Mouse (Mus musculus): ENCODE measurements at regions not wholly inside any gene's neighbourhood (a gene's known extent, or its start where the extent isn't known, plus 50 kb on each side); places are given as distances from the start of the nearest gene placed in this dataset.

GRCm38 (mm10) chr4:31421386-31421785 lies 542.5 kb upstream of the Map3k7 start:
- no peak overlapping the region for H3K9ac ChIP-seq (replicated peaks; ENCODE audit: low read depth)
- no peak for ATAC-seq
- no peak for TF ChIP-seq EP300 (IDR thresholded peaks at IDR 0.05)
- TF ChIP-seq CTCF (IDR thresholded peaks at IDR 0.05) = no peak
- no peaks in the 10 kb centered on the region for H3K9me3 ChIP-seq (ENCODE audit: low read length)
- no peak overlapping the region for H3K27ac ChIP-seq (ENCODE audit: low read length)
- H3K36me3 ChIP-seq (ENCODE audit: insufficient read depth, low read length) = no peaks in the 10 kb centered on the region
- WGBS = 63% methylated on average over 5 of the region's 5 CpGs
- H3K4me1 ChIP-seq (ENCODE audit: insufficient read depth, low read depth, low read length) = no peaks in the 10 kb centered on the region
- no peak for DNase-seq (ENCODE audit: low spot score)
- H3K4me3 ChIP-seq (ENCODE audit: low read depth, low read length) = no peak overlapping the region
- H3K27me3 ChIP-seq (replicated peaks; ENCODE audit: insufficient read depth, low read length) = no peaks in the 10 kb centered on the region
- H3K4me2 ChIP-seq (replicated peaks; ENCODE audit: low read depth, low read length) = no peak overlapping the region

DNA sequence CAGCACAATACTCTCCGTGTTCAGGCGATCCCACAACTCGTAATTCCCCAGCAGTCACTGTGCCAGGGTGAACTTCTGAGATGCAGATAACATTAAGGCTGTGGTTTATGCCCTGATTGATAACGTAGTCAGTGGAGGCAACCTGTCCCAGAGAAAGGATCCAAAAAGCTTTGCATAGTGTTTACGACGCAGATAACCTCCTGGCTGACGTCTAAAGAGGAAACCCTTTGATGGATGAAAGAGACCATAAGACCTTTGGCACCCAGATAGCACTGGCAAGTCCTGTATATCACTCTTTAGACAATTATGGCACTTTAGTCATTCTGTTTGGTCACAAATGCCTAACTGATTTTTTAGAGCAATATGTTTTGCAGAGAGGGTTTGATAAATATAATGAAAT lies 538.8 kb upstream of the Map3k7 start:
- 39% methylated on average over 7 of the region's 7 CpGs for WGBS
- no peaks in the 10 kb centered on the region for H3K36me3 ChIP-seq (ENCODE audit: insufficient read depth, low read length)
- no peak for TF ChIP-seq CTCF (IDR thresholded peaks at IDR 0.05)
- TF ChIP-seq EP300 (IDR thresholded peaks at IDR 0.05) = no peak
- DNase-seq (ENCODE audit: low spot score) (no peak), ATAC-seq (no peak)
- no peaks in the 10 kb centered on the region for H3K4me1 ChIP-seq (ENCODE audit: insufficient read depth, low read depth, low read length)
- H3K4me2 ChIP-seq (replicated peaks; ENCODE audit: low read depth, low read length) = no peak overlapping the region
- no peaks in the 10 kb centered on the region for H3K9me3 ChIP-seq (ENCODE audit: low read length)
- H3K9ac ChIP-seq (replicated peaks; ENCODE audit: low read depth) = no peak overlapping the region
- no peak overlapping the region for H3K27ac ChIP-seq (ENCODE audit: low read length)
- no peak overlapping the region for H3K4me3 ChIP-seq (ENCODE audit: low read depth, low read length)
- no peaks in the 10 kb centered on the region for H3K27me3 ChIP-seq (replicated peaks; ENCODE audit: insufficient read depth, low read length)

DNA sequence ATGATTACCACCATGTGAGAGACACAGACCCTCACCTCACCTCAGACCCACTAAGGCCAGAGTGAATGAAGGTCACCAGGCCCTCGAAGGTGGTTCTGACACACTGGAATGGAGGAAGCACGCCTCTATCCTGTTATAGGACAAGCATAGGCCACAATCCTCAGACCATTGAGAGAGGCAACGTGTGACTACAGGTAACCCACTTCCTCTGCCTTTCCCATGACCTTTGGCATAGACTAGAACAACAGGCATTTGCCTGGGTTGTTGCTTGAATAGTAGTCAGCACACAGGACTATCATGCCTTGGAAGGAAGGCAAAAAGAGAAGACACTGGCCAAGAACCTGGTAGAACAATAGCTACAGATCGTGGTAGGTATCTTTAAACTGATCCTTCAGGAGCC lies 538.2 kb upstream of the Map3k7 start:
- no peak overlapping the region for H3K27ac ChIP-seq (ENCODE audit: low read length)

GRCm38 (mm10) chr4:31426169-31427030 lies 537.5 kb upstream of the Map3k7 start:
- H3K9me3 ChIP-seq (ENCODE audit: low read length) = no peaks in the 10 kb centered on the region
- 27% methylated on average over 7 of the region's 7 CpGs for WGBS
- TF ChIP-seq EP300 (IDR thresholded peaks at IDR 0.05) = no peak
- TF ChIP-seq CTCF (IDR thresholded peaks at IDR 0.05) = no peak
- no peak overlapping the region for H3K4me3 ChIP-seq (ENCODE audit: low read depth, low read length)
- no peak overlapping the region for H3K27ac ChIP-seq (ENCODE audit: low read length)
- H3K4me2 ChIP-seq (replicated peaks; ENCODE audit: low read depth, low read length) = no peak overlapping the region
- H3K36me3 ChIP-seq (ENCODE audit: insufficient read depth, low read length) = no peaks in the 10 kb centered on the region
- ATAC-seq (no peak), DNase-seq (ENCODE audit: low spot score) (no peak)
- H3K9ac ChIP-seq (replicated peaks; ENCODE audit: low read depth) = no peak overlapping the region
- H3K4me1 ChIP-seq (ENCODE audit: insufficient read depth, low read depth, low read length) = no peaks in the 10 kb centered on the region
- no peaks in the 10 kb centered on the region for H3K27me3 ChIP-seq (replicated peaks; ENCODE audit: insufficient read depth, low read length)

More for the DNA sequence above, 538.2 kb upstream of the Map3k7 start:
- 60% methylated on average over 4 of the region's 4 CpGs for WGBS
- TF ChIP-seq CTCF (IDR thresholded peaks at IDR 0.05) (no peak), EP300 (IDR thresholded peaks at IDR 0.05) (no peak)
- Histone ChIP-seq H3K9ac (replicated peaks; ENCODE audit: low read depth) (no peak overlapping the region), H3K27me3 (replicated peaks; ENCODE audit: insufficient read depth, low read length) (no peaks in the 10 kb centered on the region), H3K4me3 (ENCODE audit: low read depth, low read length) (no peak overlapping the region), H3K4me1 (ENCODE audit: insufficient read depth, low read depth, low read length) (no peaks in the 10 kb centered on the region), H3K36me3 (ENCODE audit: insufficient read depth, low read length) (no peaks in the 10 kb centered on the region), H3K9me3 (ENCODE audit: low read length) (no peaks in the 10 kb centered on the region), H3K4me2 (replicated peaks; ENCODE audit: low read depth, low read length) (no peak overlapping the region)
- ATAC-seq (no peak), DNase-seq (ENCODE audit: low spot score) (no peak)

- WGBS = 67% methylated on average over 7 of the region's 7 CpGs
- H3K27me3 ChIP-seq (replicated peaks; ENCODE audit: insufficient read depth, low read length) = no peaks in the 10 kb centered on the region
Measured at GRCm38 (mm10) chr4:31433943-31434342, 530.0 kb upstream of the Map3k7 start.

GRCm38 (mm10) chr4:31454898-31455297 lies 509.0 kb upstream of the Map3k7 start:
- Histone ChIP-seq H3K4me2 (replicated peaks; ENCODE audit: low read depth, low read length) (peak overlapping the region; percentile 23; the same call in 1 of the 2 replicates), H3K9ac (replicated peaks; ENCODE audit: low read depth) (no peak overlapping the region), H3K27me3 (replicated peaks; ENCODE audit: insufficient read depth, low read length) (no peaks in the 10 kb centered on the region), H3K4me3 (ENCODE audit: low read depth, low read length) (no peak overlapping the region), H3K27ac (ENCODE audit: low read length) (no peak overlapping the region), H3K4me1 (ENCODE audit: insufficient read depth, low read depth, low read length) (peaks cover 9% of the 10 kb centered on the region; the same call in 1 of the 2 replicates), H3K9me3 (ENCODE audit: low read length) (no peaks in the 10 kb centered on the region), H3K36me3 (ENCODE audit: insufficient read depth, low read length) (no peaks in the 10 kb centered on the region)
- TF ChIP-seq CTCF (IDR thresholded peaks at IDR 0.05) (no peak), EP300 (IDR thresholded peaks at IDR 0.05) (no peak)
- DNase-seq (ENCODE audit: low spot score) = peak; percentile 66
- ATAC-seq = no peak
- WGBS = 31% methylated on average over 7 of the region's 7 CpGs

More at GRCm38 (mm10) chr4:31433943-31434342, 530.0 kb upstream of the Map3k7 start:
- H3K4me1 ChIP-seq (ENCODE audit: insufficient read depth, low read depth, low read length) = no peaks in the 10 kb centered on the region
- no peak overlapping the region for H3K27ac ChIP-seq (ENCODE audit: low read length)
- no peak for DNase-seq (ENCODE audit: low spot score)
- no peak overlapping the region for H3K4me3 ChIP-seq (ENCODE audit: low read depth, low read length)
- no peaks in the 10 kb centered on the region for H3K36me3 ChIP-seq (ENCODE audit: insufficient read depth, low read length)
- no peaks in the 10 kb centered on the region for H3K9me3 ChIP-seq (ENCODE audit: low read length)
- TF ChIP-seq CTCF (IDR thresholded peaks at IDR 0.05) (no peak), EP300 (IDR thresholded peaks at IDR 0.05) (no peak)
- H3K4me2 ChIP-seq (replicated peaks; ENCODE audit: low read depth, low read length) = no peak overlapping the region
- H3K9ac ChIP-seq (replicated peaks; ENCODE audit: low read depth) = no peak overlapping the region
- no peak for ATAC-seq

Data from lung, postnatal 0 days (tissue).